Mouse (Mus musculus) kidney, postnatal 10 days (tissue): ENCODE data around the gene Olfr56.

Source experiments
- DNase-seq: peaks from one replicate; pipeline ENCODE4 v3.0.0; 2021; ENCODE audit warnings: mixed read lengths

The Olfr56 gene

GRCm38 (mm10) chr11:49093861-49094660, 115.4 kb downstream of the Olfr56 start:
- DNase-seq: no peak

DNA sequence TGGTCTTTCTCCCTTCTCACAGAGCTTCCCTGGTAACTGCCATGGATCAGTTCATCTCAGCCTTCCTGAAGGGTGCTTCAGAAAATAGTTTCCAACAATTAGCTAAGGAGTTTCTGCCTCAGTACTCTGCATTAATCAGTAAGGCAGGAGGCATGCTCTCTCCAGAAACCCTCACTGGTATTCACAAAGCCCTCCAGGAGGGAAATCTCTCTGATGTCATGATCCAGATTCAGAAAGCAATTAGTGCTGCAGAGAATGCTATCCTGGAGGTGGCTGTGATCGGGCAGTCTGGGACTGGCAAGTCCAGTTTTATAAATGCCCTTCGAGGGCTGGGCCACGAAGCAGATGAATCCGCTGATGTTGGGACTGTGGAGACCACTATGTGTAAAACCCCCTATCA, 116.7 kb downstream of the Olfr56 start:
- DNase-seq: no peak

GRCm38 (mm10) chr11:49100409-49100808, 121.7 kb downstream of the Olfr56 start:
- no peak for DNase-seq

DNA sequence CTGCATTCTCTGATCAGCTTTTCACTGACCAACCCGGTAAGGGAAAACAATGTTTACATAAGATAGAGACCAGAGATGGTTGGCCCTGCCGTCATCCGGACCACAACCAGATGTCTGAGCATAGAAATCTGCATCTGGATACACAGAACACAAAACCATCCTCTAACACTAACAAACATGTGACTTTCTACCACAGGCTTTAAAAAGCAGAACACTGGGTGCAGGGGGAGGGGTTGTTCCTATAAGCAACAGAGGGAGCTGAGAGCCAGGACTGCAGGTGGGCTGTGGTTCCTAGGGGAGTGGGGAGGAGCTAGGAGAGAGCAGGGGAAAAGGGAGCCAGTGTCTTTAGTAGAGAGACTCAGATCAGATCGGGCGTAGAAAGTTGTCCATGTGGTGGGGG, 122.8 kb downstream of the Olfr56 start:
- no peak for DNase-seq

GRCm38 (mm10) chr11:49103047-49103693, 124.5 kb downstream of the Olfr56 start:
- peak; percentile 96 for DNase-seq

DNA sequence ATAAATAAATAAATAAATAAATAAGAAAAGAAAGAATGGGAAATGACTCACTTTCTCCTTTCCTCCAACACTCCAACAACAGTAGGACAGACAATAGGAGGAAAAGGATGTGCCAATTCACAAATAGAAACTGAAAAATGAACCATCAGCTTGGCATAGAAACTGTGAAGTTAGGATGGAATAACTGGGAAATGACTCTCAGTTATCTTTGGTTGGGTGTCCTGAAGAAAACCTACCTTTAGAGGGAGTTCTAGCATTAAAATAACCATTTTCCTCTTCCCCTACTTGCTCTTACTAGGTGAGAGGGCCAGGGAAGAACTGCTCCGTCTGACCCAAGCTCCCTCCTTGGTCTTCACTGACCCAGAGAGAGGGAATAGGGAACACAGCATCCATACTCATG, 127.1 kb downstream of the Olfr56 start:
- no peak for DNase-seq

DNA sequence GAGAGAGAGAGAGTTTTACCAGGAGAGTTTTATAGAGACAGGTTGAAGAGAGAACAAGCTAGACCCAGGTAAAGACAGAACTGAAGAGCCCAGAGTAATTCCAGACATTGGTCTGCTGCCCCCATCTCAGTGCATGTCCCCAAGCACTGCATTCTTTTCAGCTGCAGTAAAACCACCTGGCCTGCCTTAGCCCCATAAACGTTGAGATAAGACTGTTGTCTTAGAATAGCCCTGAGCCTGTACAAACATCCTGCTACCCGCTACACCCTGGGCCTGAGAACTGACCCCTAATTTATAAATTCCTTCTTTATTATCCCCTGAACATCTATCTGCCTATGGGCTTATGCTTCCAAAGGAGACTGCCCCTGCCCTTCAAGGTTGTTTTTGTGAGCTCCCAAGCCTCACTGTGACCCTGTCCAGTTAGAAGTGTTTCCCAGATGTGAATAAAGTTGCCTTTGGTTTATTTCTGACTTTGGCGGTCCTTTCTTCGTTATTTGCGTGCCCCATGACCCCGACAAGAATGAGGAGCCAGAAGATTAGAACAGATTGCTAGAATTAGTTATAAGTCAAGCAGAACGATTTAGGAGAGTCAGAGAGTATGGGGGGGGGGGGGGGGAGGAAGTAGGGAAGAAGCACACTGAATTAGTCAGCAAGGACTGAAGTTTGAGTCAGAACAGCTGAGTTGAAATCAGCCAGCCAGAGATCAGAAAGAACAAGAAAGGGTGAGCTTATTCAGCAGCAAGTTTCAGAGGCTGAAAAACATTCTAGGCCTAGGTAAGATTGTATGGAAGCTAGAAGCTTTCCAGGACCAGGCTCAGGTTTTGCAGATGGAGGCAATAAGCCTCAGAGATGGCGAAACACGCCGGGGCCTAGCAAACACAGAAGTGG, 129.2 kb downstream of the Olfr56 start:
- no peak for DNase-seq

GRCm38 (mm10) chr11:49108833-49109232, 130.1 kb downstream of the Olfr56 start:
- peak; percentile 68 for DNase-seq

DNA sequence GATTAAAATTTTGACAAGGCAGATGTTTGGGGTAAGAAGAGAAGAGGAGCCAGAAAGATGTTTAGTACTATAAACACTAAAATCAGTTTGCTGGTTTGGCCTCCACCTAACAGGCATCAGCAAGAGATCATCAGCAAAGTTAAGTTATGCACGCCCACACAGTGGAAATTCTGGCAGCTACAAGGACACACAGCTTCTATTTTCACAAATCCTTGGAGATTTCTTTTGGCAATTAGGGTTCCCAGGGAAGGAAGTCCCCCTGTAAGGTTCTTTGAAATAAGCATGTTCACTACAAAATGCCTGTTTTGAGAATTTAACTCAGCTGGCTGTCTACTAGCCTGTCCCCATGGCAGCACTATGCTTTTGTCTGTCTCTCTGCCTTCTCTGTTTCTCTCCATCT, 132.3 kb downstream of the Olfr56 start:
- DNase-seq: no peak

DNA sequence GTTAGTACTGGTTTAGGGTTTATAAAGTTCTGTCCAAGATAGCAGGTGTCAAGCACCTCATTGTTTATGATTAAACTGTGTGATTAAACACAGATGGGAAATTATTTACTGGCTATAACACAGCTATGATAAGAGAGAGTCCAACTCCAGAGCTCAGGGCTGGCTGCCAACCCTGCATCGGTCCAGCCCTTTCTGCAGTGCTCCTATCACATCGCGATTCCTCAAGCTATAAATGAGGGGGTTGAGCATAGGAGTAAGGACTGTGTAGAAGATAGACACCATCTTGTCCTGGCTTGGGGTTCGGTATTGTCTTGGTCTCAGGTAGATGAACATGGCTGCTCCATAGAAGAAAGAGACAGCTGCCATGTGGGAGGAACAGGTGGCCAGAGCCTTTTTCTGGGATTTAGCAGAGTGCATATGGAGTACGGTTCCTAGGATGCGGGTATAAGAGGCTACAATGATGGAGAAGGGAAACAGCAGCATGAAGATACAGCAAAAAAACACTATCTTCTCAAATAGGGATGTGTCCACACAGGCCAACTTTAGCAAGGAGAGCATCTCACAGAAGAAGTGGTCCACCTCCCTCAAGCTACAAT, 134.0 kb downstream of the Olfr56 start:
- DNase-seq: no peak

GRCm38 (mm10) chr11:49114158-49114557, 135.5 kb downstream of the Olfr56 start:
- DNase-seq: no peak

DNA sequence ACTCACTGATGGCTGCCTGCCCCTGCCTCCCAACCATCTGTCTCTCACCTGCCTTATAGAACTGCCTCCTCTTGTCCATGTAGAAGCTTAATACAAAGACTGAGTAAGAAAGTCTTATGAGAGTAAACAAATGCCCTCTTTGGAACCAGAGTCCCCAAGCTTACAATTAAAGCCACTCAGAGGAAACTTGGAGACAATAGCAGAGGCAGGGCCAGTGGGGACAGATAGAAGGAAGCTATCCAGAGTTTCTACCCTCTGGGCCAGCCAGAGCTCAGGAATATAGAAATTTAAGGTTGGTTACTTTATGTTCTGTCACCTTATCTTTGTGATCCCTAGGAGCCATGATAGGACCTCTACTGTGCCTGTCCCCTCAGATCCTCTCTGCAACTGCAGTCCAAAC, 136.1 kb downstream of the Olfr56 start, which contains the start of gene Olfr1396:
TSS of gene Olfr1396 (minus strand) at position 101 of the 400 bp plus-strand sequence.
- no peak for DNase-seq

DNA sequence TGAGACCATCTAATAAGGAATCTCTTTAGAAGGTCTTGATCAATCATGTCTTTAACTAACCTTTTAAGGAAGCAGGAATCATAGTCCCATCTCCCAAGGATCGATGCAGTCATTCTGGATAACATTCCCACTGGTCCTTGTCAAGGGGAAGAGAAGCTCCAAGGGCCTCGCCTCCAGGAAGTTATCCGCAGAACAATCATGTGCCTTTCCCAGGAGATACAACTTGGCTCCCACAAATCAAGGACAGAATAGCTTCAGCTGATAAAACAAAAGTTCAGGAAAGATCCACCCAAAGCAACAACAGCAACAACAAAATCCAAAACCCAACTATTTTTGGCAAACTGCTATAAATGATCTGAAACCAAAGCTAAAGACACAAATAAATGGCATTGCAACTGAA, 140.9 kb downstream of the Olfr56 start:
- no peak for DNase-seq

DNA sequence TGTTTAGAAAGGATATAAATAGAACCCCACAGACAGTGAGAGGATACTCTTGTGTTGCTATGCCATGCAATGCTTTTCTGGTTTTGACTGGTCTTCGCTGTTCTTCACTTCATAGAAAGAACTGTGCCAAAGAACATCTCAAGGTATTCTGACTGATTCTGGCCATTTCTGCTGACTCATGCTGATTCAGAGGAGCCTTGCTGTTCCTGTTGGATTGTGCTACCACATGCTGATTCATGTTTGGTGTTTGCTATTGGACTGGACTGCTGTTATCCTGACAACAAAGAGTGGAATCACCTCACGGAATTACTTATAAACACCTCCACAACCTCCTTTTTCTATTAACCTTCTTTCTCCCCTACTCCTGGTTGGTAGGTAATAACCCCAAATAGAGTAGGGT, 145.5 kb downstream of the Olfr56 start:
- no peak for DNase-seq

- DNase-seq: no peak
Measured at GRCm38 (mm10) chr11:49141974-49142373, 163.3 kb downstream of the Olfr56 start, which contains the start of gene Olfr1395. Gene Olfr1395, plus strand, starts transcription at chr11:49142274.

GRCm38 (mm10) chr11:49154077-49154476, 175.4 kb downstream of the Olfr56 start, which contains the start of gene Olfr1394:
Gene Olfr1394, plus strand, starts transcription at chr11:49154377.
- no peak for DNase-seq

- no peak for DNase-seq
Measured at GRCm38 (mm10) chr11:49156821-49157814, 178.4 kb downstream of the Olfr56 start.

DNA sequence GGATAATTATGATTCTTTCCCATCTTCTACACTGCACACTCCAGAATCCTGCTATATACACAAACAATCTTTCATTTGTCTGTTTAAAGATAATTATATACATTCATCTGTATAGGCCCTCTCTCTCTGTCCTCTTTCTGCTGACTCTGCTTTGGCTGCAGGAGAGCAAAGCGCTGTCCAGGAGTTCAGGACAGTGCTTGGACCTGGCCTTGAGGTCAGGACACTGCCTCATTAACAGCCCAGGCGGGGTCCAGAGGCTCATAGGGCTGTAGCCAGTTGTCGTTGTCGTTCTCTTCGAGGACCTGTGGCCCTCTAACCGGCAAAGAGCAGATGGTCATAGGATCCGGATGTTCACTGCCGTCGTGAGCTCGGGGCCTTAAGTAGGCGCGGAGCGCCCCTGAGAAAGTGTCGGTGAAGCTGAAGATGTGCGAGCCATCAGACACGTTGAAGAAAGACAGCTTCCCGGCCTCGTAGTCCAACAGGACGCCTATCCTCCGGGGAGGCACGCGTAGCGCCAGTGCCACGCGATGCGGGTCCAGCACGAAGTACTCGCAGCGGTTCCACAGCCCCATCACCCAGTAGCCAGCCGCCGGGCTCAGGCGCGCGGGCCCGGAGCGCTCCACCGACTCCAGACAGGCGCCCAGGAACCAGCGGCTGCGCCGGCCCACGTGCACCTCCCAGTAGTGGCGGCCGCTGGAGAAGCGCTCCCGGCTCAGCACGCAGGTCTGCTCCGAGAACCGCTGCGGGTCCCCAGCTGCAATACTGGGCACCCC, 190.3 kb downstream of the Olfr56 start:
- DNase-seq: peak; percentile 30

DNA sequence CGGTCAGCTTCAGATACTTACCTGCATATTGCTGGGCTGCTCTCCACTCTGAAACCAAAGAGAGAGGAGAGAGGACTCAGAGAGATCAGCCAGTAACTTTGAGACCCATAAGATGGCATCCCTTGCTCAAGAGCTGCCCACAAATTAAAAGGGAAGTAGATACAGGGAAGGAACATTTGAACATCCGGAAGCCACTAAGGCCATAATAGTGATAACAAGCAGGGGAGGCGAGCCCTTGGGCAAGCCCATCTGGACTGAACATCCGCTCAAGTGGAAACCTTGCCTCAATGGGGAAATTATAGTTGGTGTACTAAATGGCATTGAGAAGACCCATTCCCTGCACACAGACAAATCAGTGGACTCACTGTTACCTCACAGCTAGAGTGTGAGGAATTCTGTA, 191.9 kb downstream of the Olfr56 start:
- no peak for DNase-seq

DNA sequence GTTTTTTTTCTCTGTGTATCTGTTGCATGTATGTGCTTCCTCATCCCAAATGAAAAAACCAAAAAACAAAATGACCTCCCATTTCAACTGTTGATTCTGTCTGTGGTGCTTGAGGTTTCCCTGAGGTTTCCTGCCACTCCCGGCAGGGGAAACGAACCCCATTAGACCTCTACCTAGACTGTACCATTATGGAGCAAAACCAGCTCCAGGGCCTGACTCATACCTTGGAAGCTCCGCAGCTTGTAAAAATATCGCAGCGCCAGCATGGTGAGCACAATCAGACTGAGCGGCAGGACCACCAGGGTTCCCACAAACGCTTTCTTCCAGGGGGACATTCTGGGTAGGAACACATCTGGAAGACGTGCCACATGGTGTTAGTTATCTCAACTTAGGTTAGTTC, 196.7 kb downstream of the Olfr56 start:
- no peak for DNase-seq
